ENCODE assay signal across 8 mouse cellular contexts in the genomic region with DNA sequence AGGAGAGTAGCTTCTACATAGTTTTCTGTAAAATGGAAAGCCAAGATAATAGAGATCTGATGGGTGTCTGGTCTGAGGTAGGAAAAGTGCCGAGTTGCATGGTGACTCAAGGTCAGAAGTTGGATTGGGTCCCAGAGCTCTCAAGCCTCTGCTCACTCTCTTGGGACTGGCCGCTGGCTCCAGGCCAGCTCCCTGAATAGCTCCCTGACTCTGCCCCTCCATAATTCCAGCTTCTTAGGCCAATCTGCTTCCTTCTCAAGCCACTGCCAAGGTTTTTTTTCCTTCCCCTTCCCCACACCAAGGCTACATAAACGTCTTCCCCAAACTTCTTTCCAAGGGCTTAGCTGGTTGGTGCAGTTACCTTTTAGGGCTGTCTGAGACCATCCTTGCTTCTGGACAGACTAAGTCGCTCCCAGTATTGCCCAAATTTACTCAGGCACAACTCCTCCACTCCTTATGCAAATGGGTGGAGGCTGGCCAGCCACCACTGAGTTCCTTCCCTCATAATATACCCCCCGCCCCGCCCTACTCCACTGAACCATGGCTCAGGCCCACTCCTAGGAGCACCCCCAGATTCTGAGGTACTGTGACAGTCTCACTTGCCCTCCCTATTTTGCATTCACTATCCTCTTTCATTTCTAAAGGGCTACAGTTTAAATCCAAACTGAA. TPM values are rescaled to one million over a fixed set of nuclear protein-coding genes. Genes with fewer than 3 reads are reported as not detected.
DNase-seq lines count a peak whose midpoint lies in the region; ATAC-seq and TF ChIP-seq lines count a peak whose summit lies in the region.

No protein-coding gene starts in this region.

- no peak for TF ChIP-seq CTCF in midbrain, postnatal 0 days (IDR thresholded peaks at IDR 0.05)

- no peaks in the 10 kb centered on the region for H3K9me3 ChIP-seq in midbrain, postnatal 0 days (ENCODE audit: low read length)
- no peaks in the 10 kb centered on the region for H3K9me3 ChIP-seq in midbrain, embryonic 15.5 days

- 73% methylated on average over 6 of the region's 6 CpGs for WGBS in midbrain, postnatal 0 days
- 73% methylated on average over 6 of the region's 6 CpGs for WGBS in midbrain, embryonic 15.5 days

- H3K4me1 ChIP-seq in midbrain, postnatal 0 days (ENCODE audit: insufficient read depth, low read length) = no peaks in the 10 kb centered on the region
- no peaks in the 10 kb centered on the region for H3K4me1 ChIP-seq in midbrain, embryonic 15.5 days

- no peak overlapping the region for H3K9ac ChIP-seq in midbrain, postnatal 0 days (replicated peaks; ENCODE audit: low read length, poor library complexity, severe bottlenecking)
- no peak overlapping the region for H3K9ac ChIP-seq in midbrain, embryonic 15.5 days

- no peak overlapping the region for H3K4me3 ChIP-seq in midbrain, postnatal 0 days (ENCODE audit: low read depth, low read length)
- H3K4me3 ChIP-seq in midbrain, embryonic 15.5 days = no peak overlapping the region

- H3K27ac ChIP-seq in midbrain, postnatal 0 days (ENCODE audit: low read depth, low read length) = no peak overlapping the region
- H3K27ac ChIP-seq in midbrain, embryonic 15.5 days = no peak overlapping the region

- no peak for ATAC-seq in midbrain, postnatal 0 days (ENCODE audit: low FRiP score)
- no peak for ATAC-seq in midbrain, embryonic 15.5 days (replicated peaks)
- ATAC-seq in activated CD4-positive, CD25-positive, alpha-beta regulatory T cell, adult 4 months = no peak

- no peaks in the 10 kb centered on the region for H3K36me3 ChIP-seq in midbrain, postnatal 0 days (ENCODE audit: insufficient read depth, low read length)
- H3K36me3 ChIP-seq in midbrain, embryonic 15.5 days (replicated peaks) = no peaks in the 10 kb centered on the region

- H3K4me2 ChIP-seq in midbrain, postnatal 0 days (ENCODE audit: low read depth, low read length, poor library complexity, severe bottlenecking) = no peak overlapping the region
- no peak overlapping the region for H3K4me2 ChIP-seq in midbrain, embryonic 15.5 days

- H3K27me3 ChIP-seq in midbrain, postnatal 0 days (ENCODE audit: insufficient read depth, low read length) = peaks cover 17% of the 10 kb centered on the region; the same call in 1 of the 2 replicates
- H3K27me3 ChIP-seq in midbrain, embryonic 15.5 days (replicated peaks) = peaks cover 18% of the 10 kb centered on the region

- DNase-seq in midbrain, postnatal 0 days (ENCODE audit: low spot score) = peak; percentile 44
- DNase-seq in gastrocnemius, postnatal 4 days (ENCODE audit: low spot score in 2 of 2) = peak; percentile 21 to 38
- peak; percentile 86 for DNase-seq in kidney, postnatal 14 days
- peak; percentile 35 for DNase-seq in testis, postnatal 14 days (ENCODE audit: low spot score)
- no peak for DNase-seq in spleen, postnatal 4 days (ENCODE audit: low spot score in 2 of 2)
- DNase-seq in layer of hippocampus, postnatal 10 days (ENCODE audit: low spot score in 2 of 2) = no peak

RNA-seq across cellular contexts. Expression of a gene that starts 42.1 kb away (rescaled TPM):
- 104 and 116 TPM in 2 replicates for total RNA-seq in midbrain, postnatal 0 days (2014; rRNA removed)
- 105 and 115 TPM in 2 replicates for polyA plus RNA-seq in midbrain, postnatal 0 days (2015; fragmentation: Nextera tagmentation; extraction: Ambion mirVana)
- polyA plus RNA-seq in midbrain, embryonic 15.5 days (2015; fragmentation: Nextera tagmentation; extraction: Ambion mirVana) = 123 TPM in 2 replicates
- total RNA-seq in gastrocnemius, postnatal 4 days (2021) = 100 to 1,000 TPM in 1 of 2 experiments, 10 to 100 TPM in 1; 97.2 to 105 TPM
- polyA plus RNA-seq in activated CD4-positive, CD25-positive, alpha-beta regulatory T cell, adult 4 months (2017; shearing (Covaris generic)) = 100 to 1,000 TPM; 236 to 480 TPM
- 10 to 100 TPM; 66.0 to 76.4 TPM for total RNA-seq in layer of hippocampus, postnatal 10 days (2021)

Comparison
In these comparisons a context has a peak if more than half of its experiments do, and no peak if none do; other contexts are left out.
1. DNase-seq: peak in midbrain, postnatal 0 days (single experiment), gastrocnemius, postnatal 4 days (2 of 2), kidney, postnatal 14 days (single experiment) and testis, postnatal 14 days (single experiment); none in spleen, postnatal 4 days (0 of 2) and layer of hippocampus, postnatal 10 days (0 of 2).